Mouse (Mus musculus) forebrain, postnatal 0 days (tissue): ENCODE data around the gene Slc7a14. TPM values are rescaled to one million over a fixed set of nuclear protein-coding genes. Genes with fewer than 3 reads are reported as not detected.

ENCODE experiments used
- ATAC-seq: fragments of 200-750 bp; cut with Nextera tagmentation; 2 replicates; pipeline ENCODE4 v1.8.0; 2017; ENCODE audit warnings: mild to moderate bottlenecking, moderate library complexity
- DNase-seq: peaks from one replicate; pipeline ENCODE4 v3.0.0-alpha.2; 2015
- H3K27ac ChIP-seq: fragments of 300-500 bp; sonication (generic); 2 replicates; pipeline ENCODE4 v1.5.1; 2014; ENCODE audit warnings: low read depth, mild to moderate bottlenecking, antibody characterized with exemption, low read length, moderate library complexity, mixed read lengths
- H3K27me3 ChIP-seq: fragments of 300-500 bp; sonication (generic); 2 replicates; pipeline ENCODE4 v1.6.1; 2014; ENCODE audit warnings: mild to moderate bottlenecking, low read length, mixed read lengths; ENCODE audit not compliant: insufficient read depth
- H3K36me3 ChIP-seq: fragments of 300-500 bp; sonication (generic); 2 replicates; pipeline ENCODE4 v1.6.1; 2014; ENCODE audit warnings: mild to moderate bottlenecking, moderate library complexity; ENCODE audit not compliant: insufficient read depth
- H3K4me1 ChIP-seq: fragments of 300-500 bp; sonication (generic); 2 replicates; pipeline ENCODE4 v1.6.1; 2014; ENCODE audit warnings: antibody characterized with exemption; ENCODE audit not compliant: insufficient read depth
- H3K4me2 ChIP-seq: fragments of 300-500 bp; sonication (generic); 2 replicates; pipeline ENCODE4 v1.6.1; 2014; ENCODE audit warnings: low read depth, mild to moderate bottlenecking, moderate library complexity
- H3K4me3 ChIP-seq: fragments of 300-500 bp; sonication (generic); 2 replicates; pipeline ENCODE4 v1.5.1; 2014; ENCODE audit warnings: low read depth, low read length, mixed read lengths
- H3K9ac ChIP-seq: fragments of 300-500 bp; sonication (generic); 2 replicates; pipeline ENCODE4 v1.6.1; 2014; ENCODE audit warnings: mild to moderate bottlenecking
- H3K9me3 ChIP-seq: fragments of 300-500 bp; sonication (generic); 2 replicates; pipeline ENCODE4 v1.6.1; 2016; ENCODE audit warnings: low read length
- CTCF ChIP-seq: sonication (generic); IDR thresholded peaks from 2 replicates; pipeline ENCODE4 v1.5.1; 2016; ENCODE audit warnings: antibody characterized with exemption, control low read depth, low read depth
- WGBS: fragments of 180-500 bp; shearing (Covaris S2); extraction: QIAGEN DNeasy Blood & Tissue Kit; methylation state at CpG from one replicate; pipeline ENCODE4 v1.1.7; 2014; 5-methylcytosine and 5-hydroxymethylcytosine counted together
- polyA plus RNA-seq: library from polyadenylated mRNA; unstranded; fragments of >200 nt; fragmentation: Nextera tagmentation; extraction: Ambion mirVana; gene quantifications from 2 replicates; pipeline ENCODE4 v1.2.1, GENCODE M21; 2015
- total RNA-seq: library from RNA; depleted of rRNA; stranded (reverse); fragments of >200 nt; gene quantifications from 2 replicates; pipeline ENCODE4 v1.2.3, GENCODE M21; 2014

Gene Slc7a14
- total and polyA plus RNA-seq, 2 experiments from 2014 or later, result 5.7 to 20.3 TPM

DNA sequence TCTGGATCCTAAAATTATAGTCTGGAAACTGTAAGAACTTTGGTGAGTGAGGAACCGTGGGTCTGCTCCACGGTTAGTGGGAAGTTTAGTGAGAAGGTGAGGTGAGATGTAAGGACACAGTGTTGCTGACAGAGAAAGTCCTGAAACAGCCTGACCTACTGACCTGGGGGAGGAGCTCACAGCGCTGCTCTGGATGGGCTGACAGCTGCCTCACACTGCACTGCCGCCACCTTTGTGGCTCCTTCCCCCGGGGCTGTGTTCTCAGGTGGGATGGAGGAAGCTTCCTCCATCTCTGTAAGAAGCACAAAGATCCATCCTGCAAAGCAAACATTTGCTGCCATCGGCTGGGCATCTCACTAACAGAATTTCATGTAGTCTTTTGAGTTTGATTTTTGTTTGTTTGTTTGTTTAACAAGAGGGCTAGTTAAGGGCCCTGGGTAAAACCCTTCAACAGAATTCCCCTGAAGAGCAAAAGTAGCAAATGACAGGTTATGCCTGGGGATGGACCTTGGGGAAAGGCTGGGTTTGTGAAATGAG, 101.7 kb downstream of the Slc7a14 start:
- DNase-seq (no peak), ATAC-seq (no peak)
- WGBS, result 23% methylated on average over 6 of the region's 6 CpGs
- Histone ChIP-seq H3K27ac (no peak overlapping the region), H3K9me3 (no peaks in the 10 kb centered on the region), H3K4me1 (no peaks in the 10 kb centered on the region), H3K4me2 (no peak overlapping the region), H3K4me3 (no peak overlapping the region), H3K27me3 (no peaks in the 10 kb centered on the region), H3K9ac (no peak overlapping the region), H3K36me3 (peaks cover 2% of the 10 kb centered on the region; the same call in 1 of the 2 replicates)
- TF ChIP-seq CTCF, result no peak

DNA sequence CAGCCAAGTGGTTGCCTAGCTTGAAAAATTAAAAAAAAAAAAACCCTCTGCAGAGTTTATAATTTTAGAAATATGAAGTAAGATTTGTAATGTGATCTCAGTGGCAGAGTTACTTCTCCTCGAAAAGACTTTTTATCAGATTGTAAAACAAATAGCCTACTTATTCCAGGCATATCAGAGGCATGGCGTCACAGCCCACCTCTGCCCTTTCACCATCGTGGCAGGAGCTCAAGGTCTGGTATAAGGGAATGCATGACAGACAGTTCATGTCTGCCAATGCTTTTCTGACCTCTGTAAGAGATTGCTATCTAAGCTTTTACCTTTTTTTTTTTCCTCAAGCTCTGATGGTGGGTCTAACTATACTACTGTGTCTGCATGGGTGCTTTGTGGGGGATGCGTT, 102.1 kb downstream of the Slc7a14 start:
- H3K4me2 ChIP-seq, result no peak overlapping the region
- H3K4me1 ChIP-seq, result no peaks in the 10 kb centered on the region
- DNase-seq (no peak), ATAC-seq (no peak)
- no peak for TF ChIP-seq CTCF
- no peaks in the 10 kb centered on the region for H3K9me3 ChIP-seq
- no peak overlapping the region for H3K9ac ChIP-seq
- H3K27ac ChIP-seq, result no peak overlapping the region
- peaks cover 2% of the 10 kb centered on the region; the same call in 1 of the 2 replicates for H3K36me3 ChIP-seq
- H3K4me3 ChIP-seq, result no peak overlapping the region
- H3K27me3 ChIP-seq, result no peaks in the 10 kb centered on the region
- 79% methylated on average over 4 of the region's 4 CpGs for WGBS

DNA sequence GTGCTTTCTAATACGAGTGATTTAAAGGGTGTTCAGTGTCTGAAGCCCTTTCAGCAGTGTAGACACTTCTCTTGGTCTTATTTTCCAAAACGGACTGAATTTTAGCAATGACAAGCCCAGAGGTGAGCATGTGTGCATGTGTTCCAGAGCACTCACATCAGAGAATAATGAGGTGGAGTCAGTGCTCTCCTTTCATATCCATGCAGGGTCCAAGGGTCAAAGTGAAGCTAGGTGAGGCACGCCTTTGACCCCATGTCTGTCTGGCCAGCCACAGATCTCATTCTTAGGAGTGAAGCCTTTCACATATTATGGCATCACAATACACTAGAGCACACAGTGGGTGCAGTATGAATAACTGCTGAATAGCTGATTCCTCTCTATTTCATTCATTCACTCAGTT, 105.0 kb downstream of the Slc7a14 start:
- Histone ChIP-seq H3K4me2 (no peak overlapping the region), H3K9ac (no peak overlapping the region), H3K4me3 (no peak overlapping the region), H3K36me3 (no peaks in the 10 kb centered on the region), H3K9me3 (no peaks in the 10 kb centered on the region), H3K27ac (no peak overlapping the region), H3K27me3 (no peaks in the 10 kb centered on the region), H3K4me1 (no peaks in the 10 kb centered on the region)
- 85% methylated on average over 3 of the region's 3 CpGs for WGBS
- no peak for TF ChIP-seq CTCF
- ATAC-seq (no peak), DNase-seq (no peak)

DNA sequence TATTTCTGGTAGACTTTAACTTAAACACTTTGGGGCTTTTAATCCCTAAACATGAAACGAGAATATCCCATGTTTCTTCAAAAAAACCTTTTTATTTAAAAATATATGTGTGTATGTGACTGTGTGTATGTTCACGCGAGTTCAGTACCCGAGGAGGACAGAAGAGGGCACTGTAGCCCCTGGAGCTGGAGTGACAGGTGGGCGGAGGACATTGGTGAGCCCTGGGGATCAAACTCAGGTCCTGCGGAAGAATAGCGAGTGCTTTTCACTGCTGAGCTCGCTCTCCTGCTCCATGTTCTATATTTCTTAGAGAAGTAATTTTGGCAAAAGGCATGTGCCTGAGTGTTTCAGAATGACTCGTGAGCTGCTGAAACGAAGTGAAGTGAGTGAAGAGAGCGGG, 106.2 kb downstream of the Slc7a14 start:
- Histone ChIP-seq H3K36me3 (no peaks in the 10 kb centered on the region), H3K9me3 (no peaks in the 10 kb centered on the region), H3K27ac (no peak overlapping the region), H3K4me1 (no peaks in the 10 kb centered on the region), H3K4me3 (no peak overlapping the region), H3K4me2 (no peak overlapping the region), H3K27me3 (no peaks in the 10 kb centered on the region), H3K9ac (no peak overlapping the region)
- WGBS, result 95% methylated on average over 11 of the region's 11 CpGs
- DNase-seq (no peak), ATAC-seq (no peak)
- no peak for TF ChIP-seq CTCF

DNA sequence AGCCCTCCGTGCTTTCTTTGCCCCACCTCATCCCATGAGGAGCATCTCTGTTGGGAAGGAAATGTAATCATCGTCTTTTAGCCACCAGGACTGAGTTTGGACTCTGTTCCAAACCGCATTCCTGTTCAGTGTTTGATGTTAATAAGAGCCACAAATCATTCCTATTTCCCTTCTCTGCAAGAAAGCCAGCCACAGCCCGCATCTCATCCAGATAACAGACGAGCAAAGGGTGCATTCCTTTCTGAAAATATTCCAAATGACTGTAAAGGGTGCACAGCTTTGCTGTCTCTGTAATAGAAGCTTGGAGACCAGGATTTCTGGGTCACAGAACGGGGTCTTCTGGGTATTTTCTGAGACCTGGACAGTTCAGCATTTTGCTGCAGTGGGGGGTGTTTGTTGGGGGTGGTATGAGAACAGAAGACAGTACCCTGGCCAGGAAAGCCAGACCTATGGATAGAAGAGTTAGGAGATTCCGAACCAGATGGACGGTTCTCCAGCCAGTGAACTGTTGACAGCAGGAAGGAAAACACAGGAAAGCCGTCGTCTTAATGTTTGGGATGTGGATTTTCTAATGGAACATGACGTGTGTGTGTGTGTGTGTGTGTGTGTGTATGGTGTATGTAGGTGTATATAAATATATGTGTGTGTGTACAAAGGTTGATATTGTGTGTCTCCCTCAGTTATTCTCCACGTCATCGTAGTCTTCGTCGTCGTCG, 110.9 kb downstream of the Slc7a14 start:
- H3K4me3 ChIP-seq, result no peak overlapping the region

DNA sequence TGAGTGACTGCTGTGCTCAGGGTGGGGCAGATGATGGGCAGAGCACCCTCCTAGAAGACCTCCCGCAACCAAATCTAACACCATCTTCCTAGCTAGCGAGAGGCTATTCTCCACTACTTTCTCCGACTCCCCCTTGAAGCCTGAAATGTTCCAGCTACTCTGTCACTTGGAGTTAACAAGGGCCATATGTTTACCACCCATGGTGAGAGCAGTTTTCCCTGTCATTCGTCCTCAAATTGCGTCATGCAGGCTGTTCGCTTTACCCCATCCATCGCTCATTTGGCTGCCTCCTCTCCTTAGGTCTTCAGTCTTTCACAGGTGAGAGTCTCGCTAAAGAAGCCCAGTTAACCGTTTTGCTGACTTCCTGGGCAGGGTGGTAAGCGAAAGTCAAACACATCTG, 118.8 kb downstream of the Slc7a14 start:
- Histone ChIP-seq H3K9ac (no peak overlapping the region), H3K4me1 (no peaks in the 10 kb centered on the region), H3K4me3 (no peak overlapping the region), H3K36me3 (no peaks in the 10 kb centered on the region), H3K9me3 (no peaks in the 10 kb centered on the region), H3K27me3 (no peaks in the 10 kb centered on the region), H3K4me2 (no peak overlapping the region), H3K27ac (no peak overlapping the region)
- peak; percentile 59 for ATAC-seq
- TF ChIP-seq CTCF, result no peak
- DNase-seq, result no peak
- WGBS, result 67% methylated on average over 10 of the region's 10 CpGs

More for the DNA sequence above, 110.9 kb downstream of the Slc7a14 start:
- ATAC-seq (no peak), DNase-seq (no peak)
- H3K4me2 ChIP-seq, result no peak overlapping the region
- TF ChIP-seq CTCF, result no peak
- H3K9me3 ChIP-seq, result no peaks in the 10 kb centered on the region
- 86% methylated on average over 17 of the region's 17 CpGs for WGBS
- no peaks in the 10 kb centered on the region for H3K4me1 ChIP-seq
- H3K9ac ChIP-seq, result no peak overlapping the region
- H3K27ac ChIP-seq, result no peak overlapping the region
- H3K36me3 ChIP-seq, result no peaks in the 10 kb centered on the region
- no peaks in the 10 kb centered on the region for H3K27me3 ChIP-seq

DNA sequence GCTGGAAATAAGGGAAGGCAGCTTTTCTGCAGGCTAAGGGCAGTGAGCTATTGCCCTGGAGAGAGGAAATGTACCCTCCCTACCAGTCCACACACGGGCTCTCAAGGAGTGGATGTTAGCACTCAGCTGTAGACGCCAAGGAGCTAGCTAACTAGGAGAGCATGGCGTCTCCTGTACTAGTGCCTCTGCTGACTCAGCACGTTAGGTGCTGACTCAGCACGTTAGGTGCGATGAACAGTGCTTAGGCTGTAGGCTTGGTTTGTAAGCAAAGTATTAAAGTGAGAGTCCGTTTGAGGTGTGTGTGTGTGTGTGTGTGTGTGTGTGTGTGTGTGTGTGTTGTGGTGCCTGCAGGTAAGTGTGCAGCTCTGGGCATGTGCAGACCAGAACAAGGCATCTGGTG, 119.8 kb downstream of the Slc7a14 start:
- Histone ChIP-seq H3K9ac (no peak overlapping the region), H3K9me3 (no peaks in the 10 kb centered on the region), H3K27me3 (no peaks in the 10 kb centered on the region), H3K27ac (no peak overlapping the region), H3K4me3 (no peak overlapping the region), H3K4me1 (no peaks in the 10 kb centered on the region), H3K4me2 (no peak overlapping the region), H3K36me3 (no peaks in the 10 kb centered on the region)
- DNase-seq (no peak), ATAC-seq (no peak)
- no peak for TF ChIP-seq CTCF
- 94% methylated on average over 7 of the region's 7 CpGs for WGBS
